Mouse (Mus musculus) thymus, postnatal 25 days (tissue): ENCODE data around the gene Pde4dip.

ENCODE experiments used
- DNase-seq: peaks from one replicate; pipeline ENCODE4 v3.0.0; 2022

The Pde4dip gene

GRCm38 (mm10) chr3:97732622-97733021 is 155.9 kb downstream of the Pde4dip start:
- DNase-seq = no peak

DNA sequence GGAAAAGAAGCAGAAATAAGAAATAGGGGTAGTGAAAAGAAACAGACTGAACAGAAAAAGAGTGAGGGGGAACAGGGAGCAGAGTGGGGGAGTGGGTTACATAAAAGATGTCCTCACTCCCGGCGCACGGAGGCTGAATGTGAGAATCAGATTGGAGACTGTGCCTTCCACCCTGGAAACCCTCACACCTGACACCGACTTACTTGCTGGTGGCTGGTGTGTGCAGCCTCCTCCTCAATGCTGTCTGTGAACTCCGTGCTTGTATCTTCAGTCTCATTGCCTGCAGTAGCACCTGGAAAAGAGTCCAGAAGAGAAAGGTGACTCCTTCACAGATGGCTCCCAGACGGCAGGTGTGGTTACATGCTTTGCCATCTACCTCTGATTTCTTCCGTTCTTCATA is 157.9 kb downstream of the Pde4dip start:
- DNase-seq = no peak

DNA sequence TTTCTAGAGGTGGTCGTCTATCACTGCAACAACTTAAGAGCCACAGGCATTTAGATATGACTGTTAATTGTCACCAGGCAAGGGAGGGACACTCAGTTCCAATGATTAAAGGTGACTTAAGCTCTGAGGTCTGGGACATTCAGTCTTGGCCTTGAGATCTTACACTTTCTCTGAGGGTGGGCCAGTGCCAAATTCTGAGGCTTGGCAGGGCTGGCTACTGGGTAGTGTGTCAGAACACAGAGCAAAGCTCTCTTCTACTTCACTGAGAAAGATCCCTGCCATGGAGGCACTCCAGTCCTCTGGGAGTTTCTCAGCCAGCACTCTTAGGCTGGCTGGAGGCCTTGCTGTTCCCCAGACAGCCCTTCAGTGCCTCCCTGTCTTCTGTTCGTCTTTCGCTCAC is 158.4 kb downstream of the Pde4dip start:
- DNase-seq = no peak

- no peak for DNase-seq
These were observed 160.7 kb downstream of the Pde4dip start for GRCm38 (mm10) chr3:97727801-97728200.

DNA sequence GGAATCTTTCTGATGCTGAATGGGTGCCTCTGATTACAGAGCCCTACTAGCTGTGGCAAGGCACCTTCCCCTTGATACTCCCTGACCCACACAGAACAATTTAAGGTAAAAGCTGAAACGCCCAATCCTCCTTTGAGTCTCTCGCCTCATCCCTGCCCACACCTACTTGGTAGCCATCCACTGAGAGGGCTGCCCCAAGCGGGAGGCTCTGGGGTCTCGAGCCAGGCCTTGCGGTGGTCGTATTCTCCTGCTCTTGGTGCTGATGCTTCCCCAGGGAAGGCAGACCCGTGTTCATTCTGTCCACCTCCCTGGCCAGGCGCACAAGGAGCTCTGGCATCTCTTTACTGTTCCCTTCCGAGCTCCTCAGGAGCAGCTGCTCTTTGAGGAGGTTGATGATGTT is 169.4 kb downstream of the Pde4dip start:
- DNase-seq = no peak

GRCm38 (mm10) chr3:97715922-97716321 is 172.6 kb downstream of the Pde4dip start:
- DNase-seq = no peak

- no peak for DNase-seq
These were observed 177.6 kb downstream of the Pde4dip start for GRCm38 (mm10) chr3:97710881-97711280.

- no peak for DNase-seq
These were observed 178.4 kb downstream of the Pde4dip start for GRCm38 (mm10) chr3:97710134-97710533.

DNA sequence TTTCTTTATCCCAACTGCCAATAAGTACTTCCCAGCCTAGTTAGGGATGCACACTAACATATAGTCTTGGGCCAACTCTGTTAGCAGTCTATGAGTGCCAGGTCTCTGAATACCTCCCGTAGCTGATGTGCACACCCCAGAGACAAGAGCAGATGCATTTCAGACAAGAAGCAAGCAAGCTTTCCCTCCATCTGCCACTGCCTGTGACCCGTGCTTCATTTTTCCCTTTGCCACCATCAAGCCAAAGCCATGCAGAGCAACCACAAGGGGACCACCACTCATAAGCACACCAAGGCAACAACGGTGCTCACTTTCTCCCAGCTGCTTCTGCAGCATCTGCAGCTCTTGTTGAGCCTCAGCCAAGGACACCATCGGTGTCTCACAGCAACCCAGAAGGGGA is 181.9 kb downstream of the Pde4dip start:
- no peak for DNase-seq

GRCm38 (mm10) chr3:97705508-97705907 is 183.0 kb downstream of the Pde4dip start:
- no peak for DNase-seq

DNA sequence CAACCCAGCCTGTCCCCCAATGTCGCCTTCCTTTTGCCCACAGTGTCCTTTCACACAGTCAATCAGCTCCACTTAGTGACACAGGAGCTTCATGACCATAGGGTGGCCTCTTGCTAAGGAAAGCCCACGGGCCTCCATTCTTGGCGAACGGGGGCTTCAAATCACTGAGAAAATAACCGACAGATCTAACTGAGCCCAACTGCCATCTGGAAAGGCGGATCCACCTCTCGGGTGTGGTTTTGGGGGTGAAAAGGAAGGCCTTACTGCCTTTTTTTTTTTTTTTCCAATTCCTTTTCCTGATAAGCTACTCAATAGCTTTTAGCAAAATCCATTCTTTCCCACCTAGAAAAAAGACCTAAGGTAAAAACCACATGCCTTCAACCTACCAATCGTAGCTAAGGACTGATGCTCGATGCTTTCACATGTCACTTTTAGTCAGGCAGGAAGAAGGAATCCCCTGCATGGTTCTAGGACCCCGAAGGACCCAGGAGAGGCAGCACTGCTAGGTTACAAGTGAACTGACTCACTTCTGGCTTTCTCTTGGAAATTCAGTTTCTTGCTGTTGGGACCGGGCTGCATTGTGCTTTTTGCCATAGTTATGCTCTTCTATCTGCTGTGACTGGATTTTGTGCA is 185.9 kb downstream of the Pde4dip start:
- no peak for DNase-seq

GRCm38 (mm10) chr3:97701198-97701597 is 187.3 kb downstream of the Pde4dip start:
- no peak for DNase-seq

GRCm38 (mm10) chr3:97699061-97699460 is 189.4 kb downstream of the Pde4dip start:
- no peak for DNase-seq

GRCm38 (mm10) chr3:97697291-97697690 is 191.2 kb downstream of the Pde4dip start:
- no peak for DNase-seq

GRCm38 (mm10) chr3:97696866-97697265 is 191.6 kb downstream of the Pde4dip start:
- DNase-seq = no peak

GRCm38 (mm10) chr3:97693806-97694205 is 194.7 kb downstream of the Pde4dip start:
- no peak for DNase-seq

- no peak for DNase-seq
These were observed 197.0 kb downstream of the Pde4dip start for GRCm38 (mm10) chr3:97691443-97692017.

- DNase-seq = no peak
These were observed 197.9 kb downstream of the Pde4dip start for GRCm38 (mm10) chr3:97690590-97690989.

- DNase-seq = no peak
These were observed 199.2 kb downstream of the Pde4dip start for GRCm38 (mm10) chr3:97689289-97689688.

GRCm38 (mm10) chr3:97686372-97687117 is 202.0 kb downstream of the Pde4dip start:
- DNase-seq = no peak

- DNase-seq = no peak
These were observed 204.8 kb downstream of the Pde4dip start for GRCm38 (mm10) chr3:97683560-97684195.

- DNase-seq = no peak
These were observed 205.9 kb downstream of the Pde4dip start for GRCm38 (mm10) chr3:97682576-97682975.

DNA sequence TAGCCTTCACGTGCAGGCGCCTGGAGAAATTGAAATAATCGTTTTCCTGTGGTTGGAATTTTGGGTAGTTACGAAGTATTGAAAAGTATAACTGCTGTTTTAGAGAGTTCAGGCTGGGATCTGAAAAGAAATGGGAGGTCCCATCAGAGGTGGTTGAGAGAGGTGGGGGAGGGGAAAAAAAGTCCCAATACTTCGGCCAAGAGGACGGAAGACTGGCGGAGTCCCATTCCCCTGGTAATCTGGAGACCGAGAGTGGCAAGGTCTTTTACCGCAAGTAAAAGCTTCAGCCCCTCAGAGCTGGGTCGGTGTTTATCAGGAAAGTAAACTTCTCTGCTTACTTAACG is 206.4 kb downstream of the Pde4dip start:
- DNase-seq = no peak
